Mouse (Mus musculus) ES-Bruce4 (cell line): Measurements from ENCODE around the gene Eif4enif1. TPM values are rescaled to one million over a fixed set of nuclear protein-coding genes. Genes with fewer than 3 reads are reported as not detected.

ENCODE experiments used
- H3K27ac ChIP-seq: 2 replicates; pipeline ENCODE4 v1.5.1; 2012; ENCODE audit warnings: low read length, inconsistent platforms; ENCODE audit not compliant: insufficient read depth
- H3K27me3 ChIP-seq: 2 replicates; pipeline ENCODE4 v1.6.1; 2012; ENCODE audit warnings: mild to moderate bottlenecking, low read length, inconsistent platforms; ENCODE audit not compliant: control insufficient read depth, poor library complexity, insufficient read depth, severe bottlenecking
- H3K36me3 ChIP-seq: 2 replicates; pipeline ENCODE4 v1.6.1; 2012; ENCODE audit warnings: inconsistent platforms, mild to moderate bottlenecking, low read length, moderate library complexity; ENCODE audit not compliant: control insufficient read depth, poor library complexity, insufficient read depth, severe bottlenecking
- H3K4me1 ChIP-seq: one replicate; pipeline ENCODE4 v1.8.1; 2011; ENCODE audit warnings: low read length; ENCODE audit not compliant: control insufficient read depth, insufficient read depth
- H3K4me3 ChIP-seq: 2 replicates; pipeline ENCODE4 v1.5.1; 2011; ENCODE audit warnings: low read depth, mild to moderate bottlenecking, low read length
- H3K9ac ChIP-seq: 2 replicates; pipeline ENCODE4 v1.6.1; 2012; ENCODE audit warnings: low read depth, mild to moderate bottlenecking, inconsistent platforms; ENCODE audit not compliant: poor library complexity, severe bottlenecking
- H3K9me3 ChIP-seq: replicated peaks from 2 replicates; pipeline ENCODE4 v1.6.1; 2012; ENCODE audit warnings: mild to moderate bottlenecking, low read length, inconsistent platforms; ENCODE audit not compliant: control insufficient read depth, poor library complexity, insufficient read depth, severe bottlenecking
- CTCF ChIP-seq: IDR thresholded peaks from one replicate; pipeline ENCODE4 v1.8.1; 2011; ENCODE audit warnings: low read depth, low read length
- EP300 ChIP-seq: IDR thresholded peaks from 2 replicates; pipeline ENCODE4 v1.6.1; 2011; ENCODE audit warnings: low read depth, low read length; ENCODE audit not compliant: insufficient read depth
- POLR2A ChIP-seq: IDR thresholded peaks from one replicate; pipeline ENCODE4 v1.8.1; 2011; ENCODE audit warnings: low read length; ENCODE audit not compliant: insufficient read depth
- polyA plus RNA-seq: library from polyadenylated mRNA; stranded (reverse); fragments of >200 nt; gene quantifications from 2 replicates; pipeline ENCODE4 v1.2.4, GENCODE M21; 2011; ENCODE audit warnings: low read depth; ENCODE audit not compliant: missing spikeins, insufficient read depth, insufficient read length

The Eif4enif1 gene
- polyA plus RNA-seq, 1 experiment, result 99.9 TPM

DNA sequence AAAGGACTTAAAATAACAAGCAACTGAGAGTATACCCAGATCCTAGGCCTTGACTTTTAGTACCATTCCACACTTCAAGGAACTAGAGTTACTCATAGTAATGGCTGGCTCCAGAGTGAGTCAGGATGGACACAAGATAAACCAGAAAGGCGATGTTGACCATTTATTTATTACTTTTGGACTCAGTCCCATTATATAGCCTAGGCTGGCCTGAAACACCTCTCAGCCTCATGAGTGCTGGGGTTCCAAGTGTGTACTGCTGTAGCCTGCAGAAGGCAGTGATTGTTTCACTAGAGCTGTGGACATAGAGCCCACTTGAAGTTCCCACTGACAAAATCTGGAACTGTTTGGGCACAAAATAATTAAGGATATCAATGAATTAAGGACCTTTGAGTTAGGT lies 10.3 kb downstream of the Eif4enif1 start:
- TF ChIP-seq POLR2A (no peak), EP300 (no peak), CTCF (no peak)
- Histone ChIP-seq H3K4me3 (no peak overlapping the region), H3K4me1 (no peaks in the 10 kb centered on the region), H3K9ac (no peak overlapping the region), H3K27me3 (no peaks in the 10 kb centered on the region), H3K9me3 (no peaks in the 10 kb centered on the region), H3K27ac (no peak overlapping the region), H3K36me3 (peaks cover 54% of the 10 kb centered on the region)

DNA sequence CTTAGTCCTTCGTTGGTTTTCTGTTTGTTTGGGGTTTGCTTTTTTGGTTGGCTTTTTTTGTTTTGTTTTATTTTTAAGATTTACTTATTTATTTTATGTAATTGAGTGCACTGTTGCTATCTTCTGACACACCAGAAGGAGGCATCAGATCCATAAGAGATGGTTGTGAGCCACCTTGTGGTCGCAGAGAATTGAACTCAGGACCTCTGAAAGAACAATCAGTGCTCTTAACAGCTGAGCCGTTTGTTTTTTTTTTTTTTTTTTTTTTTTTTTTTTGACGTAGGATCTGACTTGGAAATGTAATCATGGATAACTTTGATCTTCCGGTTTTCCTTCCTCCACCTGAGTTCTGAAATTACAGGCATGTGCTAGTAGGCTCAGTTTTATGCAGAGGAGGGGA lies 20.9 kb downstream of the Eif4enif1 start:
- no peaks in the 10 kb centered on the region for H3K4me1 ChIP-seq
- H3K9me3 ChIP-seq, result no peaks in the 10 kb centered on the region
- H3K4me3 ChIP-seq, result no peak overlapping the region
- H3K27ac ChIP-seq, result no peak overlapping the region
- TF ChIP-seq CTCF, result no peak
- no peak for TF ChIP-seq POLR2A
- no peak for TF ChIP-seq EP300
- H3K27me3 ChIP-seq, result no peaks in the 10 kb centered on the region
- no peak overlapping the region for H3K9ac ChIP-seq
- H3K36me3 ChIP-seq, result peaks cover 59% of the 10 kb centered on the region

DNA sequence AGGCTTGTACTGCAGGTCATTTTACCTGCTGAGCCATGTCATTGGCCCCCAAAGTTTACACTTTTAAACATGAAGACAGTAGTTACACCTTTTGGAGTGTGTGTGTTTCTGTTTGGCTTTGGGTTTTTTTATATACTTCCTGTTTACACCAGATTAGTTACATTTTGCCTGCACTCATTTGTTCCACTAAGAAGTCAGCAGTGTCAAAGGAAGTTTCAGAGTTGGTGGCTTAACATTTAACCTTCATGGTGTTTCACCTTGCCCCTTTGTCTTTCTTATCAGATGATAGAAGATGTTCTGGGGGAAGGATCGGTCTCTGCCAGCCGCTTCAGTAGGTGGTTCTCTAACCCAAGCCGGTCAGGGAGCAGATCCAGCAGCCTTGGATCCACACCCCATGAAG lies 24.9 kb downstream of the Eif4enif1 start:
- no peak overlapping the region for H3K4me3 ChIP-seq
- peaks cover 70% of the 10 kb centered on the region for H3K36me3 ChIP-seq
- H3K9me3 ChIP-seq, result no peaks in the 10 kb centered on the region
- H3K9ac ChIP-seq, result no peak overlapping the region
- no peak overlapping the region for H3K27ac ChIP-seq
- H3K27me3 ChIP-seq, result no peaks in the 10 kb centered on the region
- TF ChIP-seq POLR2A, result no peak
- no peak for TF ChIP-seq EP300
- TF ChIP-seq CTCF, result no peak
- no peaks in the 10 kb centered on the region for H3K4me1 ChIP-seq

DNA sequence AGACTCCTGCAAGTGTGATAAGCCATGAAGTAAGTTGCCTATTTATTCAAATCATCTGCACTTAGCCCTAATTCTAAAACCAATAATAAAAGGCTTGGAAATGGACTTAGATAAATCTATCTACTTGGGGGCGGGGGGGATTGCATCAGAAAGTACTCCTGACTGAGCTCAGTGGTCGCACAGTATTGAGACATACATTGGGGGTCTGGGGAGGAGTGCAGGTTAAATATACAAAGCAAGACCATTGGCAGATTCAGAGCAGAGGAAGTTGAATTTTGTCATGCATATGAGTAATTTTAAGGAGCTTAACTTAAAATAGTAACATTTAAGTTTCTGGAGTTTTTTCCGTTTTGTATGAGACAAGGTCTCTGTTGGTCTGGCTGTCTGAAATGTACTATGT lies 30.1 kb downstream of the Eif4enif1 start:
- no peak overlapping the region for H3K9ac ChIP-seq
- H3K4me1 ChIP-seq, result no peaks in the 10 kb centered on the region
- no peaks in the 10 kb centered on the region for H3K9me3 ChIP-seq
- no peak overlapping the region for H3K27ac ChIP-seq
- no peak for TF ChIP-seq EP300
- no peak for TF ChIP-seq POLR2A
- H3K36me3 ChIP-seq, result peaks cover 52% of the 10 kb centered on the region
- H3K4me3 ChIP-seq, result no peak overlapping the region
- no peaks in the 10 kb centered on the region for H3K27me3 ChIP-seq

DNA sequence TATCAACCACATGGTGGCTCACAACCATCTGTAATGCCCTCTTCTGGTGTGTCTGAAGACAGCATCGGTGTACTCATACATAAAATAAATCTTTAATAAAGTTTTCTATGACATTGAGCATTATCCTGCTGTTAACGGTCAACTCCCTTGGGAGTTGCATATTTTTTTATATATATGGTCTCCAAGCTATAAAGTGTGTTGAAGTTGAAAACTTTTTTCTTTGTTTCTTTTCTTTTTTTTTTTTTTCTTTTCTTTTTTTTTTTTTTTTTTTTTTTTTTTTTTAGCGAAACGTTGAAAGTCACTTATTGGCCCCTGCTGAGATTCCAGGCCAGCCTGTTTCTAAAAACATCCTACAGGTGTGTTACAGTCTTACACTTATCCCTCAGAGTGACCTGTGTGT lies 31.5 kb downstream of the Eif4enif1 start:
- Histone ChIP-seq H3K9ac (no peak overlapping the region), H3K36me3 (peaks cover 56% of the 10 kb centered on the region), H3K9me3 (no peaks in the 10 kb centered on the region), H3K27me3 (no peaks in the 10 kb centered on the region), H3K27ac (no peak overlapping the region), H3K4me3 (no peak overlapping the region), H3K4me1 (no peaks in the 10 kb centered on the region)
- TF ChIP-seq EP300 (no peak), POLR2A (no peak), CTCF (no peak)

DNA sequence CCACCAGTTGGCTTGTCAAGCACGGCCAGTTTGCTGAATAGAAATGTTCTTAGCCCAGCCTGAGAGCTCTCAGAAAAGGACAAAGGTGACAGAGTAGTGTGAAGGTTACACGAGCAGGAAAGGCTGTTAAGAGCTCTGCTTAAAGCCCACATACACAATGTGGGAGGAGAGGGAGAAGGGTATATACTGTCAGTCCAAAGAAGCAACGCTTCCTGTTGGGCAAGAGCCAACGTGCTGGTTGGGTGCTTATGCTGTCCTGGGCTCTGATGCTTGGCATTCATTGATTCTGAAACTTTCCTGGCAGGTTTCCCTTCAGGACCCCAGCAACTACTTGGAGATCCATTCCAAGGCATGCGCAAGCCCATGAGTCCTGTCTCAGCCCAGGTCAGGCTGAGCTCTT lies 33.1 kb downstream of the Eif4enif1 start:
- no peaks in the 10 kb centered on the region; the same call in 1 of the 2 replicates for H3K9me3 ChIP-seq
- H3K27me3 ChIP-seq, result no peaks in the 10 kb centered on the region
- TF ChIP-seq CTCF (no peak), EP300 (no peak), POLR2A (no peak)
- H3K27ac ChIP-seq, result no peak overlapping the region
- peaks cover 53% of the 10 kb centered on the region for H3K36me3 ChIP-seq
- H3K4me1 ChIP-seq, result no peaks in the 10 kb centered on the region
- H3K4me3 ChIP-seq, result no peak overlapping the region
- H3K9ac ChIP-seq, result no peak overlapping the region

DNA sequence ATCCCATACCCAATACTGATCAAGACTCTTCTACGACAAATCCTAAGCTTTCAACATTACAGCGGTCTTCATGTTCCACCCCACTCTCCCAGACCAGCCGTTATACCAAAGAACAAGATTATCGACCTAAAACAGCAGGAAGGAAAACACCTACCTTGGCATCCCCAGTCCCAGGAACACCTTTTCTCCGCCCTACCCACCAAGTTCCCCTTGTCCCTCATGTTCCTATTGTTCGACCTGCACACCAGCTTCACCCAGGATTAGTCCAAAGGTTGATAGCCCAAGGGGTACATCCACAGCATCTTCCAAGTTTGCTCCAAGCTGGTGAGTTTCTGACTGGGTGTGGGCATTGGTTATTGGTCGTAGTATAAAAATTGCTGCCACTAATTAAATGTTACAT lies 40.2 kb downstream of the Eif4enif1 start:
- no peak overlapping the region for H3K27ac ChIP-seq
- H3K9ac ChIP-seq, result no peak overlapping the region
- H3K4me3 ChIP-seq, result no peak overlapping the region
- H3K4me1 ChIP-seq, result no peaks in the 10 kb centered on the region
- H3K27me3 ChIP-seq, result no peaks in the 10 kb centered on the region; the same call in 1 of the 2 replicates
- peaks cover 10% of the 10 kb centered on the region for H3K9me3 ChIP-seq
- TF ChIP-seq POLR2A (no peak), CTCF (no peak), EP300 (no peak)
- peaks cover 87% of the 10 kb centered on the region for H3K36me3 ChIP-seq
